Mouse (Mus musculus): Measurements from ENCODE around the gene Armc8.

- TF ChIP-seq HCFC1 (IDR thresholded peaks at IDR 0.05; ENCODE audit: borderline replicate concordance, insufficient read depth, low read length) (no peak), ZC3H11A (IDR thresholded peaks at IDR 0.05; ENCODE audit: borderline replicate concordance, low read depth, low read length) (no peak), CHD2 (IDR thresholded peaks at IDR 0.05; ENCODE audit: low read depth, low read length) (no peak)
Measured at GRCm38 (mm10) chr9:99454211-99454610, 114.5 kb downstream of the Armc8 start.
